Mouse (Mus musculus) limb, embryonic 13.5 days (tissue): Measurements from ENCODE around the gene Rbak. TPM values are rescaled to one million over a fixed set of nuclear protein-coding genes. Genes with fewer than 3 reads are reported as not detected.
"Not testable (repeated sequence)": the region's sequence is repeated elsewhere in the genome, so short reads cannot be mapped to it uniquely, and the experiment has no call there.

Experiments
- ATAC-seq: fragments of 200-750 bp; cut with Nextera tagmentation; 2 replicates; pipeline ENCODE4 v1.8.0; 2017; ENCODE audit warnings: low read depth, moderate number of reproducible peaks, moderate TSS enrichment; ENCODE audit not compliant: low FRiP score
- H3K27ac ChIP-seq: fragments of 300-500 bp; sonication (generic); 2 replicates; pipeline ENCODE4 v1.5.1; 2015; ENCODE audit warnings: inconsistent platforms, mild to moderate bottlenecking, moderate library complexity
- H3K27me3 ChIP-seq: fragments of 300-500 bp; sonication (generic); 2 replicates; pipeline ENCODE4 v1.6.1; 2015; ENCODE audit warnings: mild to moderate bottlenecking, inconsistent platforms
- H3K36me3 ChIP-seq: fragments of 300-500 bp; sonication (generic); 2 replicates; pipeline ENCODE4 v1.6.1; 2015; ENCODE audit warnings: inconsistent platforms, mild to moderate bottlenecking, moderate library complexity
- H3K4me1 ChIP-seq: fragments of 300-500 bp; sonication (generic); 2 replicates; pipeline ENCODE4 v1.6.1; 2015; ENCODE audit warnings: inconsistent platforms
- H3K4me2 ChIP-seq: fragments of 300-500 bp; sonication (generic); replicated peaks from 2 replicates; pipeline ENCODE4 v1.6.1; 2015; ENCODE audit warnings: inconsistent platforms, mild to moderate bottlenecking, moderate library complexity
- H3K4me3 ChIP-seq: fragments of 300-500 bp; sonication (generic); 2 replicates; pipeline ENCODE4 v1.5.1; 2015; ENCODE audit warnings: moderate library complexity, mild to moderate bottlenecking, inconsistent platforms
- H3K9ac ChIP-seq: fragments of 300-500 bp; sonication (generic); 2 replicates; pipeline ENCODE4 v1.6.1; 2015; ENCODE audit warnings: mild to moderate bottlenecking, inconsistent platforms
- H3K9me3 ChIP-seq: fragments of 300-500 bp; sonication (generic); 2 replicates; pipeline ENCODE4 v1.6.1; 2016; ENCODE audit warnings: inconsistent platforms
- WGBS: fragments of 180-500 bp; shearing (Covaris S2); methylation state at CpG from one replicate; pipeline ENCODE4 v1.1.7; 2015; 5-methylcytosine and 5-hydroxymethylcytosine counted together
- polyA plus RNA-seq: library from polyadenylated mRNA; unstranded; fragments of >200 nt; fragmentation: Nextera tagmentation; extraction: Ambion mirVana; gene quantifications from 2 replicates; pipeline ENCODE4 v1.2.1, GENCODE M21; 2015

Gene Rbak
- polyA plus RNA-seq, 1 experiment from 2014 or later = 17.9 TPM

- Histone ChIP-seq H3K27ac (no peak overlapping the region), H3K27me3 (no peaks in the 10 kb centered on the region), H3K4me2 (no peak overlapping the region), H3K4me1 (peaks cover 13% of the 10 kb centered on the region), H3K4me3 (no peak overlapping the region), H3K9me3 (peaks cover 16% of the 10 kb centered on the region), H3K9ac (no peak overlapping the region), H3K36me3 (peaks cover 59% of the 10 kb centered on the region)
- ATAC-seq = no peak
- 92% methylated on average over 3 of the region's 3 CpGs for WGBS
These were observed 2.9 kb downstream of the Rbak start for GRCm38 (mm10) chr5:143177541-143178200.

GRCm38 (mm10) chr5:143175970-143176369, 4.6 kb downstream of the Rbak start:
- H3K4me3 ChIP-seq = no peak overlapping the region
- no peak overlapping the region for H3K4me2 ChIP-seq
- H3K27ac ChIP-seq = no peak overlapping the region
- no peak overlapping the region for H3K9ac ChIP-seq
- H3K9me3 ChIP-seq = peaks cover 16% of the 10 kb centered on the region
- peaks cover 76% of the 10 kb centered on the region for H3K36me3 ChIP-seq
- ATAC-seq = no peak
- peaks cover 13% of the 10 kb centered on the region for H3K4me1 ChIP-seq
- 96% methylated on average over 4 of the region's 4 CpGs for WGBS
- no peaks in the 10 kb centered on the region for H3K27me3 ChIP-seq

GRCm38 (mm10) chr5:143165508-143166070, 15.0 kb downstream of the Rbak start:
- H3K36me3 ChIP-seq = no peaks in the 10 kb centered on the region; the same call in 1 of the 2 replicates
- H3K9me3 ChIP-seq = peaks cover 4% of the 10 kb centered on the region; the same call in 1 of the 2 replicates
- 17% methylated on average over 18 of the region's 18 CpGs for WGBS
- no peak overlapping the region for H3K9ac ChIP-seq
- no peaks in the 10 kb centered on the region for H3K4me1 ChIP-seq
- peaks cover 10% of the 10 kb centered on the region; the same call in 1 of the 2 replicates for H3K27me3 ChIP-seq
- H3K4me3 ChIP-seq = no peak overlapping the region
- H3K27ac ChIP-seq = no peak overlapping the region
- peak overlapping the region; percentile 17; the same call in 1 of the 2 replicates for H3K4me2 ChIP-seq
- no peak for ATAC-seq

GRCm38 (mm10) chr5:143155534-143155933, 25.0 kb downstream of the Rbak start:
- 89% methylated on average over 3 of the region's 3 CpGs for WGBS
- H3K36me3 ChIP-seq = no peaks in the 10 kb centered on the region
- H3K27ac ChIP-seq = no peak overlapping the region
- H3K9me3 ChIP-seq = peaks cover 17% of the 10 kb centered on the region
- no peak overlapping the region for H3K9ac ChIP-seq
- no peak overlapping the region for H3K4me2 ChIP-seq
- H3K27me3 ChIP-seq = peaks cover 57% of the 10 kb centered on the region
- H3K4me3 ChIP-seq = no peak overlapping the region
- ATAC-seq = no peak
- no peaks in the 10 kb centered on the region for H3K4me1 ChIP-seq

GRCm38 (mm10) chr5:143153756-143154155, 26.8 kb downstream of the Rbak start:
- Histone ChIP-seq H3K36me3 (no peaks in the 10 kb centered on the region), H3K9me3 (peaks cover 24% of the 10 kb centered on the region), H3K27me3 (peaks cover 41% of the 10 kb centered on the region), H3K27ac (no peak overlapping the region), H3K4me1 (no peaks in the 10 kb centered on the region), H3K4me3 (no peak overlapping the region), H3K9ac (no peak overlapping the region), H3K4me2 (no peak overlapping the region)
- ATAC-seq = no peak
- 90% methylated on average over 10 of the region's 10 CpGs for WGBS

- no peak for ATAC-seq
- H3K4me3 ChIP-seq = no peak overlapping the region
- peaks cover 8% of the 10 kb centered on the region for H3K27me3 ChIP-seq
- peaks cover 24% of the 10 kb centered on the region for H3K9me3 ChIP-seq
- no peak overlapping the region for H3K9ac ChIP-seq
- H3K27ac ChIP-seq = no peak overlapping the region
- no peak overlapping the region for H3K4me2 ChIP-seq
- H3K36me3 ChIP-seq = no peaks in the 10 kb centered on the region
- no peaks in the 10 kb centered on the region for H3K4me1 ChIP-seq
- 73% methylated on average over 2 of the region's 2 CpGs for WGBS
These were observed 30.5 kb downstream of the Rbak start for GRCm38 (mm10) chr5:143150044-143150443.

- peaks cover 24% of the 10 kb centered on the region for H3K9me3 ChIP-seq
- no peak for ATAC-seq
- H3K27ac ChIP-seq = no peak overlapping the region
- no peaks in the 10 kb centered on the region for H3K4me1 ChIP-seq
- H3K9ac ChIP-seq = no peak overlapping the region
- WGBS = 94% methylated on average over 2 of the region's 2 CpGs
- no peaks in the 10 kb centered on the region for H3K36me3 ChIP-seq
- no peak overlapping the region for H3K4me3 ChIP-seq
- H3K27me3 ChIP-seq = peaks cover 3% of the 10 kb centered on the region
- no peak overlapping the region for H3K4me2 ChIP-seq
These were observed 31.0 kb downstream of the Rbak start for GRCm38 (mm10) chr5:143149536-143149935.

GRCm38 (mm10) chr5:143148661-143149060, 31.9 kb downstream of the Rbak start:
- Histone ChIP-seq H3K4me1 (no peaks in the 10 kb centered on the region), H3K4me2 (no peak overlapping the region), H3K9me3 (peaks cover 24% of the 10 kb centered on the region), H3K36me3 (no peaks in the 10 kb centered on the region), H3K9ac (no peak overlapping the region), H3K27ac (no peak overlapping the region), H3K4me3 (no peak overlapping the region), H3K27me3 (no peaks in the 10 kb centered on the region; the same call in 1 of the 2 replicates)
- 90% methylated on average over 5 of the region's 5 CpGs for WGBS
- no peak for ATAC-seq

- Histone ChIP-seq H3K9ac (no peak within 1 kb of the TSS), H3K27ac (no peak within 1 kb of the TSS), H3K4me3 (no peak within 1 kb of the TSS), H3K36me3 (no peaks in the 10 kb centered on the region), H3K27me3 (no peaks in the 10 kb centered on the region; the same call in 1 of the 2 replicates), H3K9me3 (peaks cover 20% of the 10 kb centered on the region), H3K4me2 (no peak within 1 kb of the TSS), H3K4me1 (no peaks in the 10 kb centered on the region)
- no peak for ATAC-seq
- whole genome bisulfite sequencing = 68% methylated on average over 3 of the region's 3 CpGs
These were observed 33.1 kb downstream of the Rbak start, which contains the start of gene Olfr718-ps1 for GRCm38 (mm10) chr5:143147481-143147880. Gene Olfr718-ps1, minus strand, starts transcription at chr5:143147581.

GRCm38 (mm10) chr5:143137580-143137979, 43.0 kb downstream of the Rbak start:
- no peak overlapping the region for H3K27ac ChIP-seq
- H3K9me3 ChIP-seq = no peaks in the 10 kb centered on the region
- no peak overlapping the region for H3K4me2 ChIP-seq
- no peak overlapping the region for H3K4me3 ChIP-seq
- no peaks in the 10 kb centered on the region for H3K4me1 ChIP-seq
- WGBS = 93% methylated on average over 13 of the region's 13 CpGs
- no peak for ATAC-seq
- no peak overlapping the region for H3K9ac ChIP-seq
- no peaks in the 10 kb centered on the region for H3K36me3 ChIP-seq
- H3K27me3 ChIP-seq = no peaks in the 10 kb centered on the region

- Histone ChIP-seq H3K4me1 (no peaks in the 10 kb centered on the region), H3K4me2 (no peak overlapping the region), H3K27me3 (no peaks in the 10 kb centered on the region), H3K9me3 (0 out of 2 replicates have a peak, but pooled peaks cover 3% of the 10 kb centered on the region), H3K9ac (no peak overlapping the region), H3K27ac (no peak overlapping the region), H3K4me3 (no peak overlapping the region), H3K36me3 (no peaks in the 10 kb centered on the region)
- 90% methylated on average over 7 of the region's 7 CpGs for WGBS
- no peak for ATAC-seq
These were observed 45.5 kb downstream of the Rbak start for GRCm38 (mm10) chr5:143135042-143135441.

- H3K27me3 ChIP-seq, H3K9ac ChIP-seq, H3K4me3 ChIP-seq, H3K36me3 ChIP-seq, H3K4me1 ChIP-seq, H3K27ac ChIP-seq, H3K4me2 ChIP-seq, H3K9me3 ChIP-seq, ATAC-seq: not testable (repeated sequence)
- WGBS = 84% methylated on average over 4 of the region's 6 CpGs
These were observed 46.2 kb downstream of the Rbak start for GRCm38 (mm10) chr5:143134216-143135010.
